Comparison of ENCODE assay signal across 8 mouse cellular contexts in the genomic region with DNA sequence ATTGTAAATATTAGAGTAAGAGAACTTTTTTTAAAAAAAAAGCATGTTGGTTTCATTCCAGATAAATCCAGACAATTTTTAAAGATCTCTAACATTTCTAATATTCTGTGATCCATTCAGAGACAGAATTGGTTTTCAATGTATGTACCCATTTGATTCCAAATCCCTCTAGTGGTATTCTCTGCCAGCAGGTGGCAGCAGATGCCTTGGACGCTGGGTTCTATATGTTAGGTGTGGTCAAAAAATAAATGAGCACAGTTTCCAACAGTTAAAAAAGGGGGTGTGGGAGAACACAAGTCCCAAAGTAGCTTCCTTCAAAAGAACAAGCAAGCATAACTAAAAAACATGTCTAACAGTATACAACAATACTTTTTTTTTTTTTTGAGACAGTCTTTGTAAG. TPM values are rescaled to one million over a fixed set of nuclear protein-coding genes. Genes with fewer than 3 reads are reported as not detected.
DNase-seq lines count a peak whose midpoint lies in the region; ATAC-seq lines count a peak whose summit lies in the region.

No protein-coding gene starts in this region.

- no peaks in the 10 kb centered on the region for H3K36me3 ChIP-seq in midbrain, embryonic 10.5 days
- no peaks in the 10 kb centered on the region for H3K36me3 ChIP-seq in midbrain, embryonic 11.5 days (ENCODE audit: control insufficient read depth, insufficient read depth, low read length)

- H3K27ac ChIP-seq in midbrain, embryonic 10.5 days (replicated peaks), result no peak overlapping the region
- H3K27ac ChIP-seq in midbrain, embryonic 11.5 days (ENCODE audit: low read depth, low read length), result no peak overlapping the region

- H3K4me1 ChIP-seq in midbrain, embryonic 10.5 days, result peaks cover 26% of the 10 kb centered on the region
- no peaks in the 10 kb centered on the region for H3K4me1 ChIP-seq in midbrain, embryonic 11.5 days (ENCODE audit: control insufficient read depth, insufficient read depth, low read length)

- DNase-seq in embryo, embryonic 10 days (ENCODE audit: low spot score), result peak; percentile 79
- DNase-seq in embryo, embryonic 9.5 days (ENCODE audit: extremely low spot score), result no peak
- peak; percentile 38 for DNase-seq in midbrain, embryonic 10.5 days (ENCODE audit: low spot score)
- DNase-seq in midbrain, embryonic 11.5 days (ENCODE audit: low spot score, missing footprints), result no peak
- peak; percentile 76 for DNase-seq in adipocyte (ENCODE audit: low spot score)
- peak; percentile 49 to 65 for DNase-seq in heart, postnatal 36 days
- peak; percentile 50 for DNase-seq in lung, postnatal 10 days

- H3K9me3 ChIP-seq in midbrain, embryonic 10.5 days (replicated peaks), result no peaks in the 10 kb centered on the region
- no peaks in the 10 kb centered on the region for H3K9me3 ChIP-seq in midbrain, embryonic 11.5 days (ENCODE audit: control insufficient read depth, low read length)

- no peak overlapping the region for H3K9ac ChIP-seq in midbrain, embryonic 11.5 days (ENCODE audit: low read length)

- ATAC-seq in midbrain, embryonic 11.5 days (ENCODE audit: low FRiP score), result no peak
- no peak; the same call in 1 of the 2 replicates for ATAC-seq in granulocyte monocyte progenitor cell, adult 5-6 weeks (replicated peaks; ENCODE audit: poor library complexity, severe bottlenecking)

- intact Hi-C loops in heart, postnatal 36 days (cut with DNase I), result loop anchor here (1.0 to 5.0 kb wide), 4 partner anchors 74 to 229 kb away; no protein-coding TSS in a partner anchor

- H3K4me2 ChIP-seq in midbrain, embryonic 11.5 days, result no peak overlapping the region

- no peak overlapping the region for H3K4me3 ChIP-seq in midbrain, embryonic 10.5 days
- H3K4me3 ChIP-seq in midbrain, embryonic 11.5 days (ENCODE audit: low read depth, low read length), result no peak overlapping the region

- no peaks in the 10 kb centered on the region for H3K27me3 ChIP-seq in midbrain, embryonic 10.5 days (ENCODE audit: low read depth, poor library complexity, severe bottlenecking)
- no peaks in the 10 kb centered on the region for H3K27me3 ChIP-seq in midbrain, embryonic 11.5 days (ENCODE audit: control insufficient read depth, insufficient read depth, low read length)

- WGBS in midbrain, embryonic 10.5 days, result 6% methylated on average over 1 of the region's 1 CpGs
- WGBS in midbrain, embryonic 11.5 days, result 5% methylated on average over 1 of the region's 1 CpGs

RNA-seq across cellular contexts. Expression of gene Kalrn, which starts 41.8 kb away (rescaled TPM):
- polyA plus RNA-seq in midbrain, embryonic 10.5 days (2016; fragmentation: Nextera tagmentation; extraction: Ambion mirVana), result 11.3 and 16.8 TPM in 2 replicates
- 15.5 and 16.8 TPM in 2 replicates for polyA plus RNA-seq in midbrain, embryonic 11.5 days (2014; fragmentation: Nextera tagmentation; extraction: Ambion mirVana)
- 10 to 100 TPM; 30.2 to 32.1 TPM for total RNA-seq in heart, postnatal 36 days (2021)
- 3.0 and 3.8 TPM in 2 replicates for total RNA-seq in granulocyte monocyte progenitor cell, adult 5-6 weeks (2014; fragmentation: Nextera tagmentation)
- 2.3 and 3.6 TPM in 2 replicates for total RNA-seq in granulocyte monocyte progenitor cell, adult 5-6 weeks (2017)

Comparison
In these comparisons a context has a peak if more than half of its experiments do, and no peak if none do; other contexts are left out.
1. DNase-seq: peak in embryo, embryonic 10 days (single experiment), midbrain, embryonic 10.5 days (single experiment), adipocyte (single experiment), heart, postnatal 36 days (2 of 2) and lung, postnatal 10 days (single experiment); none in embryo, embryonic 9.5 days (single experiment) and midbrain, embryonic 11.5 days (single experiment).
2. RNA of gene Kalrn, which starts 41.8 kb away (total RNA-seq): 30.2 to 32.1 TPM in heart, postnatal 36 days; 2.3 to 3.8 TPM in granulocyte monocyte progenitor cell, adult 5-6 weeks; every median in the first group is over 4 times any median in the second.